Mouse (Mus musculus) forebrain, embryonic 14.5 days (tissue): ENCODE measurements around the gene Adora1. TPM values are rescaled to one million over a fixed set of nuclear protein-coding genes. Genes with fewer than 3 reads are reported as not detected.

ENCODE experiments used
- ATAC-seq: fragments of 200-750 bp; cut with Nextera tagmentation; 2 replicates; pipeline ENCODE4 v1.8.0; 2017; ENCODE audit warnings: mild to moderate bottlenecking, moderate library complexity
- DNase-seq: peaks from one replicate; pipeline ENCODE4 v3.0.0-alpha.2; 2015; ENCODE audit warnings: low spot score
- H3K27ac ChIP-seq: fragments of 300-500 bp; sonication (generic); 2 replicates; pipeline ENCODE4 v1.5.1; 2014; ENCODE audit warnings: low read depth, mild to moderate bottlenecking, control low read depth, low read length, moderate library complexity
- H3K27me3 ChIP-seq: fragments of 300-500 bp; sonication (generic); replicated peaks from 2 replicates; pipeline ENCODE4 v1.6.1; 2014; ENCODE audit warnings: low read length, control low read depth, mixed read lengths; ENCODE audit not compliant: control insufficient read depth, insufficient read depth
- H3K36me3 ChIP-seq: fragments of 300-500 bp; sonication (generic); 2 replicates; pipeline ENCODE4 v1.6.1; 2014; ENCODE audit warnings: low read length, control low read depth; ENCODE audit not compliant: control insufficient read depth, insufficient read depth
- H3K4me1 ChIP-seq: fragments of 300-500 bp; sonication (generic); 2 replicates; pipeline ENCODE4 v1.6.1; 2014; ENCODE audit warnings: antibody characterized with exemption, low read length, control low read depth; ENCODE audit not compliant: control insufficient read depth, insufficient read depth
- H3K4me2 ChIP-seq: fragments of 300-500 bp; sonication (generic); 2 replicates; pipeline ENCODE4 v1.6.1; 2014; ENCODE audit warnings: mild to moderate bottlenecking, control low read depth, low read length
- H3K4me3 ChIP-seq: fragments of 300-500 bp; sonication (generic); 2 replicates; pipeline ENCODE4 v1.5.1; 2014; ENCODE audit warnings: low read depth, low read length, control low read depth
- H3K9ac ChIP-seq: fragments of 300-500 bp; sonication (generic); 2 replicates; pipeline ENCODE4 v1.6.1; 2014; ENCODE audit warnings: mild to moderate bottlenecking, low read length, control low read depth, moderate library complexity
- H3K9me3 ChIP-seq: fragments of 300-500 bp; sonication (generic); replicated peaks from 2 replicates; pipeline ENCODE4 v1.6.1; 2016; ENCODE audit warnings: low read length, control low read depth, mixed read lengths; ENCODE audit not compliant: control insufficient read depth
- WGBS: fragments of 180-500 bp; shearing (Covaris S2); extraction: QIAGEN DNeasy Blood & Tissue Kit; methylation state at CpG from one replicate; pipeline ENCODE4 v1.1.7; 2014; 5-methylcytosine and 5-hydroxymethylcytosine counted together
- polyA plus RNA-seq: library from polyadenylated mRNA; unstranded; fragments of >200 nt; fragmentation: Nextera tagmentation; extraction: Ambion mirVana; gene quantifications from 2 replicates; pipeline ENCODE4 v1.2.1, GENCODE M21; 2014

The Adora1 gene
- polyA plus RNA-seq, 1 experiment from 2014 or later = 5.4 TPM

- 82% methylated on average over 21 of the region's 21 CpGs for WGBS
- Histone ChIP-seq H3K27me3 (no peaks in the 10 kb centered on the region), H3K9ac (no peak overlapping the region), H3K4me1 (no peaks in the 10 kb centered on the region), H3K4me3 (no peak overlapping the region), H3K27ac (no peak overlapping the region), H3K36me3 (no peaks in the 10 kb centered on the region), H3K4me2 (no peak overlapping the region), H3K9me3 (0 out of 2 replicates have a peak, but pooled peaks cover 3% of the 10 kb centered on the region)
- ATAC-seq = no peak
- no peak for DNase-seq
Measured at GRCm38 (mm10) chr1:134152626-134153590, 82.3 kb downstream of the Adora1 start.

- H3K27me3 ChIP-seq = no peaks in the 10 kb centered on the region
- H3K4me2 ChIP-seq = no peak overlapping the region
- ATAC-seq = peak; percentile 89
- H3K27ac ChIP-seq = no peak overlapping the region
- H3K36me3 ChIP-seq = no peaks in the 10 kb centered on the region
- no peak overlapping the region for H3K9ac ChIP-seq
- WGBS = 35% methylated on average over 13 of the region's 13 CpGs
- 0 out of 2 replicates have a peak, but pooled peaks cover 3% of the 10 kb centered on the region for H3K9me3 ChIP-seq
- no peak overlapping the region for H3K4me3 ChIP-seq
- peak; percentile 92 for DNase-seq
- H3K4me1 ChIP-seq = no peaks in the 10 kb centered on the region
Measured at GRCm38 (mm10) chr1:134151655-134152412, 83.4 kb downstream of the Adora1 start.

- WGBS = 92% methylated on average over 9 of the region's 9 CpGs
- H3K9me3 ChIP-seq = 0 out of 2 replicates have a peak, but pooled peaks cover 3% of the 10 kb centered on the region
- H3K4me2 ChIP-seq = no peak overlapping the region
- DNase-seq (no peak), ATAC-seq (no peak)
- no peaks in the 10 kb centered on the region for H3K4me1 ChIP-seq
- no peaks in the 10 kb centered on the region for H3K36me3 ChIP-seq
- no peak overlapping the region for H3K4me3 ChIP-seq
- H3K27me3 ChIP-seq = no peaks in the 10 kb centered on the region
- H3K27ac ChIP-seq = no peak overlapping the region
- H3K9ac ChIP-seq = no peak overlapping the region
Measured at GRCm38 (mm10) chr1:134150745-134151144, 84.5 kb downstream of the Adora1 start.

GRCm38 (mm10) chr1:134150076-134150475, 85.2 kb downstream of the Adora1 start:
- Histone ChIP-seq H3K9ac (no peak overlapping the region), H3K27me3 (no peaks in the 10 kb centered on the region), H3K4me2 (no peak overlapping the region), H3K36me3 (no peaks in the 10 kb centered on the region), H3K4me3 (no peak overlapping the region), H3K9me3 (0 out of 2 replicates have a peak, but pooled peaks cover 2% of the 10 kb centered on the region), H3K27ac (no peak overlapping the region), H3K4me1 (no peaks in the 10 kb centered on the region)
- no peak for DNase-seq
- no peak for ATAC-seq
- 71% methylated on average over 8 of the region's 8 CpGs for WGBS

Other genes starting within 250 kb of the Adora1 start
- 3.3 and 7.7 TPM in 2 replicates for gene Fmod, start 198.2 kb downstream of the Adora1 start, polyA plus RNA-seq
- 67.3 and 82.6 TPM in 2 replicates for gene Btg2, start 156.3 kb downstream of the Adora1 start, polyA plus RNA-seq
- 0.13 TPM in 1 of 2 replicates, not detected in the other for gene Chit1, start 124.2 kb downstream of the Adora1 start, polyA plus RNA-seq
- gene Chil1, start 53.3 kb downstream of the Adora1 start, polyA plus RNA-seq = 2.5 and 3.7 TPM in 2 replicates
- 0.10 TPM in 1 of 2 replicates, not detected in the other for gene Mybph, start 42.0 kb downstream of the Adora1 start, polyA plus RNA-seq
- gene Myog, start 54.6 kb upstream of the Adora1 start, polyA plus RNA-seq = not detected in 2 replicates
- 5.0 and 7.8 TPM in 2 replicates for gene Ppfia4, start 97.5 kb upstream of the Adora1 start, polyA plus RNA-seq
- 150 and 151 TPM in 2 replicates for gene Tmem183a, start 126.5 kb upstream of the Adora1 start, polyA plus RNA-seq
- not detected in 2 replicates for gene 4933406M09Rik, start 150.5 kb upstream of the Adora1 start, polyA plus RNA-seq
- gene Cyb5r1, start 170.1 kb upstream of the Adora1 start, polyA plus RNA-seq = 9.8 and 12.3 TPM in 2 replicates
- 61.4 and 68.5 TPM in 2 replicates for gene Adipor1, start 179.9 kb upstream of the Adora1 start, polyA plus RNA-seq
- gene Klhl12, start 220.1 kb upstream of the Adora1 start, polyA plus RNA-seq = 24.8 and 27.3 TPM in 2 replicates